Mouse (Mus musculus) left cerebral cortex, adult 2 months (tissue): Measurements from ENCODE around the gene Ubc. TPM values are rescaled to one million over a fixed set of nuclear protein-coding genes. Genes with fewer than 3 reads are reported as not detected.
"Not testable (repeated sequence)": the region's sequence is repeated elsewhere in the genome, so short reads cannot be mapped to it uniquely, and the experiment has no call there.

Source experiments
- DNase-seq, 2 experiments: peaks; one replicate each; pipeline ENCODE4 v3.0.0; 2021 to 2022; ENCODE audit warnings: low spot score in 2 of 2, mixed read lengths in 1 of 2; ENCODE audit errors: extremely low spot score in 1 of 2
- H3K27ac ChIP-seq: fragments of 200-600 bp; 2 replicates; pipeline ENCODE4 v1.8.1; 2022
- H3K4me3 ChIP-seq: fragments of 200-600 bp; 2 replicates; pipeline ENCODE4 v1.8.1; 2022
- CTCF ChIP-seq: fragments of 200-600 bp; IDR thresholded peaks from 2 replicates; pipeline ENCODE4 v1.8.1; 2022; ENCODE audit warnings: antibody characterized with exemption, mild to moderate bottlenecking, moderate library complexity
- intact Hi-C: fragments of 180-260 bp; cut with DNase I; formaldehyde crosslinking; loops from one replicate; pipeline ENCODE4 v1.15.1; 2025
- total RNA-seq, 2 experiments: library from RNA; stranded (reverse); gene quantifications; 2 replicates each; pipeline ENCODE4 v1.2.3; 2021

The Ubc gene
- total RNA-seq, 2 experiments from 2014 or later = 846 to 851 TPM

DNA sequence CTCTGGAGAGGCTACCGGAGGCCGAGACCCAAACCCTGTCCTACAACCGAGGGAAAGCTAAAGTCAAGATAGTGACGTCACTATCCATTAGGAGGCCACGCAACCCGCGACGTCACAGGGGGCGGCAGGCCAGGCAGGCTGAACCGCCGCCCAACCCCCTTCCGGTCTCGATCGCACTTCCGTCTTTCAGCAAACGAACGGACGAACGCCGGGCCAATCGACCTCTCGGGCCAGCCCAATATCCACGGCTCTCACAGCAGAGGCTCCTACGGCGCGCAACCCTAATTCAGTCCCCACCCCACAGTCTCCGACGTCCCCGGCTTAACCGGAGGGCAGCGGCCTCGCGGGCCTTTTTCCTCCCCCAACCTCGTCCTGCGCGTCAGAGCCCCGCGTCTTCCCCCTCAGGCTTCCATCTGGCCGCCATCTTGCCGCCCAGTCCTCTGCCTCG lies 847 bp downstream of the Ubc start, which contains the start of gene Gm10382:
Gm10382 (plus strand) TSS at position 192 of the 448 bp plus-strand sequence.
- peak within 1 kb of the TSS; percentile 98 for H3K4me3 ChIP-seq
- no peak for TF ChIP-seq CTCF
- DNase-seq = peak; percentile 79 to 81
- peak within 1 kb of the TSS; percentile 100 for H3K27ac ChIP-seq
- intact Hi-C loops = loop anchor here (1.0 kb wide), 1 partner anchor 16 kb away; no protein-coding TSS in a partner anchor

- DNase-seq = no peak
- no peak for TF ChIP-seq CTCF
- Histone ChIP-seq H3K4me3 (peak overlapping the region; percentile 98), H3K27ac (peak overlapping the region; percentile 100)
- intact Hi-C loops = loop anchor here (1.0 kb wide), 1 partner anchor 17 kb away; no protein-coding TSS in a partner anchor
Observed at GRCm38 (mm10) chr5:125388358-125389092, 1.5 kb downstream of the Ubc start.

GRCm38 (mm10) chr5:125387295-125387694 lies 2.7 kb downstream of the Ubc start:
- intact Hi-C loops, DNase-seq, H3K27ac ChIP-seq: not testable (repeated sequence)
- peak overlapping the region; percentile 21; the same call in 1 of the 2 replicates for H3K4me3 ChIP-seq

DNA sequence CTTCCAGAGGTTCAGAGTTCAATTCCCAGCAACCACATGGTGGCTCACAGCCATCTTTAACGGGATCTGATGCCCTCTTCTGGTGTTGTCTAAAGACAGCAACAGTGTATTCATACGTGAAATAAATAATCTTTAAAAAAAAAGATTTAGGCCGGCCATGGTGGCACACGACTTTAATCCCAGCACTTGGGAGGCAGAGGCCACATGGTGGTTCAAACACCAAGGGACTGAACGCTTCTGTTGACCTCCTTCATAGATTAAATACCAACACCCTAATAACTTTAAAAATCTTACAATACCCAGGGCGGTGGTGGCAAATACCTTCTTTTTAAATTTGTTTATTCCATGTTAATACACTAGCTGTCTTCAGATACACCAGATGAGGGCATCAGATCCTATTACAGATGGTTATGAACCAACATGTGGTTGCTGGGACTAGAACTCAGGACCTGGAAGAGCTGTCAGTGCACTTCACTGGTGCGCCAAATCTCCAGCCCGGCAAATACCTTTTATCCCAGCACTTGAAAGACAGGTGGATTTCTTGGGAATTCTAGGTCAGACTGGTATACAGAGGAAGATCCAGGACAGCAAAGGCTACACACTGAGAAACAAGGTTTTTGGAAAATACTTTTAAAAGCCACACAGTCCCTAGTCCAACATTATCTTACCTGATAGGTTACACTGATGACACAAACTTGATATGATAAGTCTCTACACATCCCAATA lies 4.6 kb downstream of the Ubc start:
- TF ChIP-seq CTCF = no peak; the same call in 1 of the 2 replicates
- Histone ChIP-seq H3K4me3 (peak overlapping the region; percentile 44), H3K27ac (no peak overlapping the region)
- no peak for DNase-seq
- intact Hi-C loops = no loop called here

DNA sequence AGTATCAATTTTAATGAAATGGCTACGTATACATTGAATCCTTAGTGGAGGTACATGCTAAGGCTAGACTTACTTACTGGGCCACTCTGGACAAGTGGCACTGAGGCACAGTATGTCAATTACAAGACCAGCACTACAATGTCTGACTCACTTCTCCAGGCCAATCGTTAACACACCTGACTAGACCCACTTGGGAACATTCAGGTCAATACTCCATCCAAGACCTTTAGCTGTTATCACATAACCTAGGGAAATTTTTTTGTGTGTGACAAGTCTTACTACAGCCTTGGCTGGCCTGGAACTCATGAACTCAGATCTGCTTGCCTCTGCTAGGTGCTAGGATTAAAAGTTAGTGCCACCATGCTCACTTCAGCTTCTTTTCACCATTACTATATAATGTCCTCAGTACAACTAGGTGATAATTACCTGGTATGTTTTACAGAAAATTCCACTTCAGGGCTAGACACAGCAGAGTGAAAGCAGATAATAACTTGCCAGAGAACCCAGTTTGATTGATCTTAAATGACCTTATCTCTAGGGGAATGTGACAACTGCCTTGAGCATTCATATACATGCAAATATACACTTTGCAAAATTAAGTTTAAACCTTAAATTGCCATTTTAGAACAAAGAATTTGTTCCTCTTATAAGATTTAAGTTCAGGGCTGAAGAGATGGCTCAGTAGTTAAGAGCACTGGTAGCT lies 5.3 kb downstream of the Ubc start:
- DNase-seq = no peak
- Histone ChIP-seq H3K4me3 (peak overlapping the region; percentile 44), H3K27ac (no peak overlapping the region)
- TF ChIP-seq CTCF = no peak
- intact Hi-C loops = loop anchor here (5.0 kb wide), 1 partner anchor 207 kb away; the partner anchor contains the start of gene Ncor2

DNA sequence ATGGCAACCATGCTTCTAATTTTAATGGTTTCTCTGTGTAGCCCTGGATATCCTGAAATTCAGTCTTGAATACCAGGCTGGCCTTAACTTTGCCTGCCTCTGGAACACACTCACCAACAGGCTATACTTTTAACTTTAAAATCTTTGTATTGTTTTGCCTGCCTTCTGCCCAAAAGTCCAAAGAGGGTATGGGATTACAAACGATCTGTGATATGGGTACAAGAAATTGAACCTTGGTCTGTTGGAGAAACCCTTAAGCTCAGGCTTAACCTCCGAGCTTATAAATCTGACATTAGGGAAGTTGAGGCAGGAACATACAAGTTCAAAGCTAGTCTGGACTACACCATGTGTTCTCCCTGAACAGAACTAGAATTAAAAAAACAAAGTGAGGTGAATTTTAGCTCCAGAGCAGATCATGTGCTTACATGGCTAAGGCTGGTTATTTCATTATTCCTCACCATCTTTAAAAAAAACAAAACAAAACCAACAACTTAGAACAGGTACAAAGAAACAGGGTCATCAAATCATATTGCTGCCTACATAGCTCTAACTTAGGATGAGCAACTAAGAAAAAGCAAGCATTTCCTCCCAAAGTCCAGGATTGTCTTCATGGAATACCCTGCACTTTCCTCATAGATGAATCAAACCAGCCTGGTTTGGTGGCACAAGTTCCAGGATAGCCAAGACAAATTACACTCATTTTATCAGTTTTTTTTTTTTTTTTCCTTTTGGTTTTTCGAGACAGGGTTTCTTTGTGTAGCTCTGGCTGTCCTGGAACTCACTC lies 6.2 kb downstream of the Ubc start:
- TF ChIP-seq CTCF = no peak
- Histone ChIP-seq H3K4me3 (no peak overlapping the region), H3K27ac (no peak overlapping the region)
- no peak for DNase-seq
- intact Hi-C loops = loop anchor here (2.0 to 5.0 kb wide), 2 partner anchors 79 to 207 kb away; partner anchors contain the start of gene Ncor2

DNA sequence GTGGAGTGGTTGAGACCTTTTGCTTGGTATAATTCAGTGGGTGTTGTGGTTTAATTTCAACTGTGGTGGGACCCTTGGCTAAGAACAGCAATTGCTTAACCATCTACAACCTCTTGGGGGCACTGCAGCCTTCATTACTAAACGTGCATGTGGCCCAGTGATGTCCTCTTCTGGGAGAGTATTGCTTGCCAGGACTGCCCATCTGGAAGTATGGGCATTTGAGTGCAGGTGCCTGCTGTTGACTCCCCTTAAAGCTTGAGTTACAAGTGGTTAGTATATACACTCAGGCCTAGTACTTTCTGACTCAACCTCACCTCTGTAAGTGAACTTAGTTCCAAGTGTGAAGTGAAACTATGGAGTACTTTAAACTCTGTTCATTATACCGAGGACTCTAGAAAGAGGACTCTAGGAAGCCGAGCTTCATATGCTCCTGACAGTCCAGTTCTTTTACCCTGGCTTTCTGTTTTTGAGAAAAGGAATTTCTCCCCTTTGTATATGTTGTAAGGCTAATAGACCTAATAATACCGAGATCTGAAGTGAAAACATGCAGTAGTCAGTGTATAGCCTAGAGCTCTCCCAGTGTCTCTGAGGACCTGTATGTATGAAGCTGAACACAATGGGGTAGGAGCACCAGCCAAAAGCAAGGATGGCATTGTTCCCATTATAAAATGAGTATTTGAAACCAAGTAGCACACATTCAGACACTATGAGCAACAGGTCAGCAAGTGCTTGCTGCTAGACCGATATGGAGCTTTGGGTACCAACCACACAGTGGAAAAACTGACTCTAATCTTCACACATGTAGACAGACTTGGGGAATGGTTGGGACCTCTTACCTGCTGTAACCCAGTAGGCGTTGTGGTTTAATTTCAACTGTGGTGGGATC lies 7.1 kb downstream of the Ubc start:
- peak in 1 of 2 experiments; percentile 51 for DNase-seq
- TF ChIP-seq CTCF = peak; percentile 75
- Histone ChIP-seq H3K4me3 (no peak overlapping the region), H3K27ac (no peak overlapping the region)
- intact Hi-C loops = loop anchor here (1.0 to 5.0 kb wide), 3 partner anchors 29 to 206 kb away; partner anchors contain the start of gene Ncor2

DNA sequence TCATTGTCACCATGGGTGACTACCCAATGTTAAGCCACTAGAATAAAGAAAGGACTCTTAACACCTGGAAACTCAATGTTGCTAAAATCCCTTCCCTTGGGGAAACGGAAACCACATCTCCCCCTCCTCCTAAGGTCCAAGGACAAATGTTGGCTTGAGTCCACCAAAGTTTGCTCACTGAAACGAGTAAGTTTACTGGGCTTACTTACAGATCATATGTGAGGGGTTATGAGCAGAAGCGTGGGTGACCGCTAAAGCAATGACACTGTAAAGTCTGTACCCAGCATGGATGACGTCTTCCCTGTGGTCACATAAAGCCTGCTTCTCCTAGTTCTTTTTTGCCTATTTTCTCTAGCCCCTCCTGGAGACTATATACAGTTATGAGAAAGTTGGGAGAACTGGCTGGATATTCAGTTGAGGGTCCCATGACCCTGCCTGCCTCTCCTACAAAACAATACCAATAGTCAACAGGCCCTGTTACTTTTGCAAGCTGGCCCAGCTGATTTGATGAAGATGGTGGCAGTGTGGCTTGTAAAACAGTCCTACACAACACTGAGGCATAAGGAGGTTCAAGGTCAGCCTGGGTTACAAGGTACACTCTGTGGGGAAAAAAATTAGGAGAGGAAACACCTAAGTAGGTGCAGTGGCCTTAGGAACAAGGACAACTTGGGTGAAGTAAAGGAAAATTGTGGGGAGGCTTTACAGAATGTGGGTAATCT lies 7.9 kb downstream of the Ubc start:
- intact Hi-C loops = loop anchor here (1.0 to 5.0 kb wide), 3 partner anchors 30 to 205 kb away; partner anchors contain the start of gene Ncor2
- H3K27ac ChIP-seq = no peak overlapping the region
- DNase-seq = no peak
- no peak for TF ChIP-seq CTCF
- no peak overlapping the region for H3K4me3 ChIP-seq

DNA sequence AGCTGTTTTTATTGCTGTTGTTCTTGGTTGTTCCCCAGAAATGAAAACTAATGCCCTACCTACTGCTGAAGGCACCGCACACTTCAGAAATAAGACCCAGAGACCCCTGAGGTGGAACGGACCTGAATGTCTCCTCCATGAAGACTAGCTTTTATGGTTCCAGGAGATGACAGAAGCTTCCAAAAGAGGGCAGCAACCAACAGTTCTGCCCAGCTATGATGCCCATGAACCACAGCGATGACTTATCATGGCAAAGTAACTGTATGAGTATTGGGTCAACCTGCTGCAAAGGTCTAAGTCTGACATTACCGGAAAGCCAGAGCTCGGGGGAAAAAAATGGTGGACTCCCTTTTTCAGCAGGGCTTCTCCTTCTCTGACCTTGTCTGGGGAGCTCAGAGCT lies 11.1 kb downstream of the Ubc start:
- DNase-seq = no peak
- TF ChIP-seq CTCF = peak; percentile 35
- Histone ChIP-seq H3K27ac (no peak overlapping the region), H3K4me3 (no peak overlapping the region)
- intact Hi-C loops = no loop called here
